Mouse (Mus musculus) megakaryocyte, embryonic 14.5 days (primary cell): Measurements from ENCODE around the gene Gm10721.
"Not testable (repeated sequence)": the region's sequence is repeated elsewhere in the genome, so short reads cannot be mapped to it uniquely, and the experiment has no call there.

Source experiments
- FLI1 ChIP-seq: IDR thresholded peaks from 2 replicates; pipeline ENCODE4 v1.6.1; 2012; ENCODE audit warnings: low read length, inconsistent platforms, mixed read lengths
- GATA1 ChIP-seq: IDR thresholded peaks from 3 replicates; pipeline ENCODE4 v1.6.1; 2012; ENCODE audit warnings: mixed read lengths, low read length, inconsistent platforms, borderline replicate concordance

- TF ChIP-seq FLI1, GATA1: not testable (repeated sequence)
These were observed 5.7 kb upstream of the Gm10721 start for GRCm38 (mm10) chr9:3007272-3007671.
